Mouse (Mus musculus): ENCODE measurements at regions not wholly inside any gene's neighbourhood (a gene's known extent, or its start where the extent isn't known, plus 50 kb on each side); places are given as distances from the start of the nearest gene placed in this dataset.

DNA sequence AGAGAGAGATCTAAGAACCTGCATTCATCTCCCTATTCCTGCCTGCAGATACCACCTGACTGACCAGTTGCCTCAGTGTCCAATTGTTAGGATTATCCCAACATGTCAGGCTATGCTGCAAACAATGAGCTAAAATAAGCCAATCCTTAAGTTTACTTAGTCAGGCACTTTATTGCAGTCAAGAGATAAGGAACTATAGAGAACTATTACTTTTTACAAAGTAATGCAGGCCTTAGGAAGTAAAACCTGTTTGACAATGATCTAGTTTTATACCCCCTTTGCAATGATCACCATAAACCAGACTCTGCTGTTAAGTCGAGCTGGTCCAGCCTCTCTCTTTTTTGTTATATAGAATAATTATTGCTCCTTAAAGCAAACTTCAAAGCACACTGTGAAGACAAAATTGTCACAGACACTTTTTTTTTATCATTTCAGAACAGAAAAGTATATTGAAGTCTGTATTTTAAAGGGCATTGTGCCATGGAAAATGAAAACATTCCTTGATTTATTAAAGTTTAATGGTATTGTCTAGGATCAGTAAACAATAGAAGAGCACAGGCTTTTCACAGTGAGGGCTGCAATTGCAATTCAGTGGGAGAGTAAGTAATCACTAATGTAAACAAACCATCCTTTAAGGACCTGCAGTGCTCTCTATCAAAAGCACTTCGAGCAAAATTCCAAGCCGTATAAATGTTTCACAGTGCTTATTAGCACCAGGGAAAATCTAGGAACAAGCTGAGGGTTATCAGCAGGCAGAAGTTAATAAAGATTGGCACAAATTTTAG lies 152.7 kb downstream of the Gnat3 start:
- H3K79me2 ChIP-seq (replicated peaks; ENCODE audit: control insufficient read depth, extremely low read depth, insufficient read depth, poor library complexity, severe bottlenecking), result no peaks in the 10 kb centered on the region
- no peak for DNase-seq (ENCODE audit: extremely low read depth)
- dilution Hi-C loops (cut with MboI; ENCODE audit: extremely low pct_ligation_motif_present, extremely low pct_unique_long_range_greater_than_20kb, low sequenced_read_pairs), result no loop called here
- no peaks in the 10 kb centered on the region for H3K4me1 ChIP-seq (ENCODE audit: control insufficient read depth in 1 of 2, insufficient read depth in 2 of 2)
- in situ Hi-C loops (cut with MboI; ENCODE audit: low pct_ligation_motif_present, low pct_unique_long_range_greater_than_20kb, low sequenced_read_pairs), result no loop called here
- TF ChIP-seq ZC3H11A (IDR thresholded peaks at IDR 0.05; ENCODE audit: low read depth, low read length) (no peak), TCF12 (IDR thresholded peaks at IDR 0.05; ENCODE audit: low read depth, low read length) (no peak), POLR2AphosphoS2 (IDR thresholded peaks at IDR 0.05; ENCODE audit: low read depth, low read length) (no peak), ELF1 (IDR thresholded peaks at IDR 0.05; ENCODE audit: low read depth, low read length) (no peak), POLR2A (IDR thresholded peaks at IDR 0.05; ENCODE audit: low read depth, low read length) (no peak), CHD1 (IDR thresholded peaks at IDR 0.05; ENCODE audit: low read depth, low read length) (no peak), USF2 (conservative IDR thresholded peaks at IDR 0.05; ENCODE audit: low read depth, low read length) (no peak), MXI1 (IDR thresholded peaks at IDR 0.05; ENCODE audit: low read depth, low read length) (no peak), ZKSCAN1 (IDR thresholded peaks at IDR 0.05; ENCODE audit: borderline replicate concordance, low read depth, low read length) (no peak)
- H3K9ac ChIP-seq (ENCODE audit: insufficient read depth, low read depth), result no peak overlapping the region
- H3K4me3 ChIP-seq (replicated peaks in 1 of 3; ENCODE audit: low read depth in 2 of 3, low read length in 2 of 3, poor library complexity in 1 of 3), result no peak overlapping the region
- no peak overlapping the region for H3K4me2 ChIP-seq (ENCODE audit: insufficient read depth, low read depth, poor library complexity, severe bottlenecking)
- no peaks in the 10 kb centered on the region for H3K36me3 ChIP-seq (replicated peaks in 1 of 2; ENCODE audit: control insufficient read depth in 1 of 2, insufficient read depth in 1 of 2, low read length in 1 of 2)
- no peaks in the 10 kb centered on the region for H3K9me3 ChIP-seq (replicated peaks; ENCODE audit: low read length)
- H3K27ac ChIP-seq (ENCODE audit: insufficient read depth, low read depth), result no peak overlapping the region
- no peaks in the 10 kb centered on the region for H3K27me3 ChIP-seq (replicated peaks)

DNA sequence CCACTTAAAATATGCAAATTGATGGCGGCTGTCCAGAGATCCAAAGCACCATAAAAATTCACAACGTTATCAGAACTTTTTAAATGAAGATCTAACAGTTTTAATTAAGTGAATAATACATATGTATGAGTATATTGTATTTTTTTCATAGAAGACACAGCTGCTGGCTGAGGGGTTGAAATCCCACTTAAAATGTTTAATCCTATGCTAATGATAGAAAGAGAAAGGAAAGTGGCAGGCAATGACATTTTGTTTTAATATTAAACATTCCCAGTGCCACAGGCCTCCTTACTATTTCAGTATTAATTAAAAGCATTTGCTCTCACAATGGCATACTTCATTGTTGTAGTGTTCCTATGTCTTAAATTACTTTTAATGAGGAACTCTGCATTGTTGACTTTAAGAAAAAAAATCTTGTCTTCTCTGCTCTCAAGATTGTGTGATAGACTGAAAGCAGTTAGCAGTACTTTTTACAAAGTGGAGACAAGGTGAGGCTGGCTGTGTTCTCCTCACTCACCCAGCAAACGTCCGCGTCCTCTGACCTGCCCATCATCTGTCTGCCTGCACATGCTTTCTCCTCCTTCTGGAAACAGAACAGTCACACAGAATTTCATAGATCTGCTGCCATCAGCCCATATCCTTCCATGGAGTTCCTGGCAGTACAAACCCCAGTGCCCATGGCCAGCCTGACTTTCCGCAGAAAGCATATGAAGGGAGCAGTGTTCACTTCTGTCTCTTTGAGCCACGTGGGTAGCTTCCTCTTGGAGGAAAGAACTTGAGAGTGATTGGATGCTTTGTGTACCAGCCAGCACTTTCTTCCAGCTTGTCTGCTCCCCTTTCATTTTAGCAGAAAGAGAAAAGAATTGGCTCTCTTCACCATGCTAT lies 173.7 kb downstream of the Gnat3 start:
- TF ChIP-seq JUND (conservative IDR thresholded peaks at IDR 0.05; ENCODE audit: low read depth, low read length), result no peak
- no peak for TF ChIP-seq SIN3A (IDR thresholded peaks at IDR 0.05; ENCODE audit: low read length)
- TF ChIP-seq EP300 (IDR thresholded peaks at IDR 0.05; ENCODE audit: low read length), result no peak
- TF ChIP-seq MAX (IDR thresholded peaks at IDR 0.05; ENCODE audit: low read length), result no peak
- TF ChIP-seq NELFE (IDR thresholded peaks at IDR 0.05; ENCODE audit: low read depth, low read length), result no peak
- no peak for TF ChIP-seq POLR2AphosphoS2 (IDR thresholded peaks at IDR 0.05; ENCODE audit: low read depth, low read length)
- TF ChIP-seq KAT2A (IDR thresholded peaks at IDR 0.05; ENCODE audit: insufficient replicate concordance, low read length), result no peak
- TF ChIP-seq PAX5 (IDR thresholded peaks at IDR 0.05; ENCODE audit: low read length), result no peak
- TF ChIP-seq MAFK (IDR thresholded peaks at IDR 0.05; ENCODE audit: insufficient replicate concordance, low read length), result no peak
- TF ChIP-seq BHLHE40 (IDR thresholded peaks at IDR 0.05; ENCODE audit: low read depth, low read length), result no peak
- no peak for TF ChIP-seq ETS1 (conservative IDR thresholded peaks at IDR 0.05; ENCODE audit: low read depth, low read length)
- no peak for TF ChIP-seq MAZ (IDR thresholded peaks at IDR 0.05; ENCODE audit: low read depth, low read length)
- Histone ChIP-seq H3K4me3 (replicated peaks in 1 of 3; ENCODE audit: low read depth in 2 of 3, low read length in 2 of 3, poor library complexity in 1 of 3) (no peak overlapping the region), H3K9ac (ENCODE audit: insufficient read depth, low read depth) (no peak overlapping the region), H3K4me1 (ENCODE audit: control insufficient read depth in 1 of 2, insufficient read depth in 2 of 2) (no peaks in the 10 kb centered on the region), H3K79me2 (replicated peaks; ENCODE audit: control insufficient read depth, extremely low read depth, insufficient read depth, poor library complexity, severe bottlenecking) (no peaks in the 10 kb centered on the region), H3K27me3 (replicated peaks) (no peaks in the 10 kb centered on the region), H3K36me3 (replicated peaks in 1 of 2; ENCODE audit: control insufficient read depth in 1 of 2, insufficient read depth in 1 of 2, low read length in 1 of 2) (no peaks in the 10 kb centered on the region), H3K27ac (ENCODE audit: insufficient read depth, low read depth) (no peak overlapping the region), H3K9me3 (replicated peaks; ENCODE audit: low read length) (peaks cover 2% of the 10 kb centered on the region), H3K4me2 (ENCODE audit: insufficient read depth, low read depth, poor library complexity, severe bottlenecking) (no peak overlapping the region)
- dilution Hi-C loops (cut with MboI; ENCODE audit: extremely low pct_ligation_motif_present, extremely low pct_unique_long_range_greater_than_20kb, low sequenced_read_pairs), result no loop called here
- in situ Hi-C loops (cut with MboI; ENCODE audit: low pct_ligation_motif_present, low pct_unique_long_range_greater_than_20kb, low sequenced_read_pairs), result no loop called here
- DNase-seq (ENCODE audit: extremely low read depth), result no peak
